Mouse (Mus musculus) embryonic facial prominence, embryonic 15.5 days (tissue): ENCODE data around the gene Gpc6. TPM values are rescaled to one million over a fixed set of nuclear protein-coding genes. Genes with fewer than 3 reads are reported as not detected.
A peak's percentile ranks its signal among the peaks of the same experiment; 100 is the strongest.

Experiments
- ATAC-seq: fragments of 200-750 bp; cut with Nextera tagmentation; 2 replicates; pipeline ENCODE4 v1.8.0; 2017; ENCODE audit warnings: low read depth, moderate TSS enrichment; ENCODE audit not compliant: insufficient number of reproducible peaks, low FRiP score, low TSS enrichment
- H3K27ac ChIP-seq: fragments of 300-500 bp; sonication (generic); replicated peaks from 2 replicates; pipeline ENCODE4 v1.5.1; 2015; ENCODE audit warnings: mild to moderate bottlenecking, inconsistent platforms
- H3K27me3 ChIP-seq: fragments of 300-500 bp; sonication (generic); 2 replicates; pipeline ENCODE4 v1.6.1; 2015; ENCODE audit warnings: inconsistent platforms
- H3K36me3 ChIP-seq: fragments of 300-500 bp; sonication (generic); 2 replicates; pipeline ENCODE4 v1.6.1; 2015; ENCODE audit warnings: mild to moderate bottlenecking, inconsistent platforms
- H3K4me1 ChIP-seq: fragments of 300-500 bp; sonication (generic); 2 replicates; pipeline ENCODE4 v1.6.1; 2015; ENCODE audit warnings: inconsistent platforms
- H3K4me2 ChIP-seq: fragments of 300-500 bp; sonication (generic); replicated peaks from 2 replicates; pipeline ENCODE4 v1.6.1; 2015; ENCODE audit warnings: mild to moderate bottlenecking, inconsistent platforms
- H3K4me3 ChIP-seq: fragments of 300-500 bp; sonication (generic); replicated peaks from 2 replicates; pipeline ENCODE4 v1.5.1; 2015; ENCODE audit warnings: mild to moderate bottlenecking, inconsistent platforms
- H3K9ac ChIP-seq: fragments of 300-500 bp; sonication (generic); 2 replicates; pipeline ENCODE4 v1.6.1; 2015; ENCODE audit warnings: inconsistent platforms
- H3K9me3 ChIP-seq: fragments of 300-500 bp; sonication (generic); replicated peaks from 2 replicates; pipeline ENCODE4 v1.6.1; 2016; ENCODE audit warnings: inconsistent platforms
- WGBS: fragments of 180-500 bp; shearing (Covaris S2); methylation state at CpG from one replicate; pipeline ENCODE4 v1.1.7; 2015; 5-methylcytosine and 5-hydroxymethylcytosine counted together
- polyA plus RNA-seq: library from polyadenylated mRNA; unstranded; fragments of >200 nt; fragmentation: Nextera tagmentation; extraction: Ambion mirVana; gene quantifications from 2 replicates; pipeline ENCODE4 v1.2.1, GENCODE M21; 2015

The Gpc6 gene
- polyA plus RNA-seq, 1 experiment from 2014 or later, result 42.3 TPM

DNA sequence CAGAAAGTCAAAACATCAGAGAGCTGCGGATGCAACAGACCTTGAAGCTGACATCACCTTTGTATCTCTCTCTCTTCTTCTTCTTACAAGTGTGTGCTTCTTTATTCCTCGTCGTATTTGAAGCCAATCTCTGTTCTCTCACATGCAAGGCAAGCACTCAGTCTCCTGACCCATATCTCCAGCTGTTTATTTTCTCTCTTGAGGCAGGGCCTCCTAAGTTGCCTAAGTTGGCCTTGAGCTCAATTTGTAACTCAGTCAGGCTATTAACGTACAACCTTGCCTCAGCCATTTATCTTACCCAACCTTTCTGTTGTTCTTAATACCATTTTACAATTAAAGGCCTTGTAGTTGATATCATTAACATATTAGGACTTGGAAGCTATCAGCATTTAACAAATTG, 637.0 kb downstream of the Gpc6 start:
- ATAC-seq, result no peak
- H3K4me1 ChIP-seq, result no peaks in the 10 kb centered on the region
- no peak overlapping the region for H3K4me2 ChIP-seq
- H3K4me3 ChIP-seq, result no peak overlapping the region
- no peaks in the 10 kb centered on the region for H3K36me3 ChIP-seq
- no peaks in the 10 kb centered on the region for H3K27me3 ChIP-seq
- no peak overlapping the region for H3K9ac ChIP-seq
- WGBS, result 88% methylated on average over 4 of the region's 4 CpGs
- H3K27ac ChIP-seq, result no peak overlapping the region
- no peaks in the 10 kb centered on the region for H3K9me3 ChIP-seq

DNA sequence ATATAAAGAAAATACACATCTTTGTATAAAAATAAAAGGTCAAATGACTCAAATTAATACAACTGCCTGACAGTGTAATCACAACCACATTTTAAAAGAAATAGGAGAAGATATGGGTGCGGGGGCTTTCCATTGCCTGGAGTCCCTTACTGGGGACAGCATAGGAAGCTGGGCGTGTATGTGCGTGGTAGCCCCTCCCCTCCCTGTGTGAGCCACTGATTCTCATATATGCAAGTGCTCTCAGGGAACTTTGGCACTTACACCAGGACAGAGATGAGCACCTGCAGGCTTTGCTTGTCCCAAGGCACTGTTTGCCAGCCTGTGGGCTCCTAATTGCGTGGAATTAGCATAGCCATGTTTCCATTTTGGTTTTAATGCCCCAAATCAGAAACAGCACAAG, 644.2 kb downstream of the Gpc6 start:
- 39% methylated on average over 4 of the region's 4 CpGs for WGBS

DNA sequence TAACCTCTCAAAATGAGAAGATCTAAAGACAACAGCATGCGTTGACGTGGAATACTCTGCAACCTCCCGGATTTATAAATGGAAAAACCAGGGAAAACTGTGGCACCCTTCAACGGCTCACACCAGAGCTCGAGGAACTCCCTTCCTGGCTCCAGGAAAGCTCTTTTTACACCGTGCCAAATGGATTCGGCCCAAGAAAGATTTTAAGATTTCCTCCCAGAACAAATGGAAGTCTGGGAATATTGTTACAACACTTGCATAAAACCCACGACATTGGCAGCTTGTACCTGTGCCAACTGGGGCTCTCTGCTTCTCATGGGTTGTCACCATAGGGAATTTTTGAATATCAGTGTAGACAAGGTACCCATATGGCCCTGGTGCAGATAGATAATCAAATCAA, 647.1 kb downstream of the Gpc6 start:
- Histone ChIP-seq H3K4me1 (peaks cover 11% of the 10 kb centered on the region; the same call in 1 of the 2 replicates), H3K27ac (no peak overlapping the region), H3K27me3 (no peaks in the 10 kb centered on the region), H3K9me3 (no peaks in the 10 kb centered on the region), H3K4me2 (0 out of 2 replicates have a peak overlapping the region, but pooled peaks have one; percentile 24), H3K9ac (no peak overlapping the region), H3K4me3 (no peak overlapping the region), H3K36me3 (no peaks in the 10 kb centered on the region)
- WGBS, result 43% methylated on average over 8 of the region's 8 CpGs
- no peak for ATAC-seq

More for the DNA sequence above, 644.2 kb downstream of the Gpc6 start:
- no peaks in the 10 kb centered on the region for H3K36me3 ChIP-seq
- no peak overlapping the region for H3K27ac ChIP-seq
- H3K4me1 ChIP-seq, result peaks cover 10% of the 10 kb centered on the region; the same call in 1 of the 2 replicates
- H3K4me2 ChIP-seq, result no peak overlapping the region
- no peaks in the 10 kb centered on the region for H3K9me3 ChIP-seq
- H3K4me3 ChIP-seq, result no peak overlapping the region
- H3K9ac ChIP-seq, result no peak overlapping the region
- no peak for ATAC-seq
- H3K27me3 ChIP-seq, result no peaks in the 10 kb centered on the region

- H3K36me3 ChIP-seq, result no peaks in the 10 kb centered on the region
- no peak overlapping the region; the same call in none of the 2 replicates for H3K27ac ChIP-seq
- no peaks in the 10 kb centered on the region for H3K9me3 ChIP-seq
- H3K4me2 ChIP-seq, result no peak overlapping the region
- ATAC-seq, result no peak
- no peaks in the 10 kb centered on the region for H3K27me3 ChIP-seq
- 40% methylated on average over 6 of the region's 6 CpGs for WGBS
- no peak overlapping the region for H3K4me3 ChIP-seq
- peaks cover 11% of the 10 kb centered on the region; the same call in 1 of the 2 replicates for H3K4me1 ChIP-seq
- H3K9ac ChIP-seq, result no peak overlapping the region
Measured at GRCm38 (mm10) chr14:117574216-117574615, 649.1 kb downstream of the Gpc6 start.

- no peaks in the 10 kb centered on the region for H3K9me3 ChIP-seq
- no peak overlapping the region for H3K27ac ChIP-seq
- WGBS, result 90% methylated on average over 6 of the region's 6 CpGs
- no peaks in the 10 kb centered on the region for H3K27me3 ChIP-seq
- H3K9ac ChIP-seq, result no peak overlapping the region
- H3K4me1 ChIP-seq, result no peaks in the 10 kb centered on the region
- ATAC-seq, result no peak
- no peaks in the 10 kb centered on the region for H3K36me3 ChIP-seq
- no peak overlapping the region for H3K4me2 ChIP-seq
- H3K4me3 ChIP-seq, result no peak overlapping the region
Measured at GRCm38 (mm10) chr14:117581740-117582139, 656.6 kb downstream of the Gpc6 start.

GRCm38 (mm10) chr14:117599758-117600157, 674.6 kb downstream of the Gpc6 start:
- no peak overlapping the region for H3K4me3 ChIP-seq
- WGBS, result 65% methylated on average over 5 of the region's 5 CpGs
- no peaks in the 10 kb centered on the region for H3K27me3 ChIP-seq
- H3K4me1 ChIP-seq, result no peaks in the 10 kb centered on the region
- no peak overlapping the region for H3K9ac ChIP-seq
- no peak overlapping the region for H3K27ac ChIP-seq
- no peaks in the 10 kb centered on the region for H3K9me3 ChIP-seq
- H3K4me2 ChIP-seq, result no peak overlapping the region
- no peak for ATAC-seq
- no peaks in the 10 kb centered on the region for H3K36me3 ChIP-seq

DNA sequence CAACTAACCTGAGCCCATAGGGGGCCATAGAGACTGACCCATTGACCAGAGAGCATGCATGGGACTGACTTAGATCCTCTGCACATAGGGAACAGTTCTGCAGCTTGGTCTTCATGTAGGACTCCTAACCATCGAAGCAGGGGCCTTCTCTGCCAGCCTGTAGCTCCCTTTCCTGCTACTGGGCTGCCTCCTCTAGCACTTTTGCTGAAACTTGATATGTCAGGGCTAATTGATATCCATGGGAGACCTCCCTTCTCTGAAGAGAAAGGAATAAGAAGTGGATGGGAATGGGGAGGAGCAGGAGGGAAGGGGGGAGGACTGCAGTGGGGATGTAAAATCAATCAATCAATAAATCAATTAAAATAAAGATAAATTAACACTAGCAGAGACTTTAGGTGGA, 678.7 kb downstream of the Gpc6 start:
- Histone ChIP-seq H3K4me3 (no peak overlapping the region), H3K27ac (no peak overlapping the region), H3K9ac (no peak overlapping the region), H3K4me2 (no peak overlapping the region), H3K27me3 (no peaks in the 10 kb centered on the region), H3K9me3 (no peaks in the 10 kb centered on the region), H3K4me1 (no peaks in the 10 kb centered on the region), H3K36me3 (no peaks in the 10 kb centered on the region)
- WGBS, result 52% methylated on average over 1 of the region's 1 CpGs
- no peak for ATAC-seq

GRCm38 (mm10) chr14:117605750-117606149, 680.6 kb downstream of the Gpc6 start:
- no peak for ATAC-seq
- H3K9me3 ChIP-seq, result no peaks in the 10 kb centered on the region
- no peak overlapping the region for H3K9ac ChIP-seq
- H3K36me3 ChIP-seq, result no peaks in the 10 kb centered on the region
- H3K27ac ChIP-seq, result no peak overlapping the region
- no peaks in the 10 kb centered on the region for H3K27me3 ChIP-seq
- no peak overlapping the region for H3K4me3 ChIP-seq
- 77% methylated on average over 2 of the region's 2 CpGs for WGBS
- no peaks in the 10 kb centered on the region for H3K4me1 ChIP-seq
- H3K4me2 ChIP-seq, result no peak overlapping the region

DNA sequence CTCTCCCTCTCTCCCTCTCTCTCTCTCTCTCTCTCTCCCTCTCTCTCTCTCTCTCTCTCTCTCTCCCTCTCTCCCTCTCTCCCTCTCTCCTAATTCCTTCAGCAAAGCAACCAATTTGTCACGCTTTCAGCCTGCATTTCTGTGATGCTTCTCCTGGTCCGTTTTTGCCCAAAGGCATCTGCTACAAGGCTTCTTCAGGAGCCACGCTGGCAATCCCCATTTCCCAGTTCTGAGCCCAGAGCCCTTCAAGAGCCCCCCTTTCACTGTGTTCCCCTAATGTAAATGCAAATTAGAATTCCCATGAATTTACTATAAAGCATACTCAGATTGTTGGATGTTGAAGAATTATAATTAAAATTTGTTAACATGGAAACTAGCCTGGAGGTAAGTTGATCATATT, 686.0 kb downstream of the Gpc6 start:
- H3K4me2 ChIP-seq, result no peak overlapping the region
- H3K4me1 ChIP-seq, result no peaks in the 10 kb centered on the region
- no peak for ATAC-seq
- no peak overlapping the region for H3K27ac ChIP-seq
- 20% methylated on average over 3 of the region's 3 CpGs for WGBS
- H3K27me3 ChIP-seq, result no peaks in the 10 kb centered on the region
- H3K9ac ChIP-seq, result no peak overlapping the region
- no peaks in the 10 kb centered on the region for H3K36me3 ChIP-seq
- no peaks in the 10 kb centered on the region for H3K9me3 ChIP-seq
- H3K4me3 ChIP-seq, result no peak overlapping the region

DNA sequence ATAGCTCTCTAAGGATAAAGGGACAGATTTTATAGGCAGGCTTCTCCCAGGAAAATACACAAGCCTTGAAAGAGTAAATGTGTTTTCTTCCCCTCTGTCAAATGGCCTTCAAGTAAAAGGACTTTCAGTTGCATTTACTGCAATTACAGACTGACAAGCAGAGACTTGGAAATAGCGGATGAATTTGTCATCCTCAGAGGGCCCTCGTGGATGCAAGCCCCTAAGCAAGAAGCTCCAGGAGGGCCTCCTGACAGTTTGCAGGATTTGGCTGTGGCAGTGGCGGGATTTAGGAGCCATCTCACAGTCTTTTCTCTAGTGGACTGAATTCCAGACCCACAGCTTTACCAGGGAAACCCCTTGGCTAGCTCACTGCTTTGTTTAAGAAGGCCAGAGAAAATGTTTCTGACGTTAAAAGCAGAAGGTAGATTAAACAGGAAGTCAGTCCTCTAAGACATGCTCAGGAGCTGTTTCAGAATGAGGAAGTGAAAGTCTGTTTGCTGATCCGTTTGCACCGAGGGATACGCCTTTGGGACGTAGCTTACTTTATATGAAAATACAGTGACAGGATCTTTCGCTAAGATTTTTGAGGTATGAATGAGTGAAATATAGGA, 700.1 kb downstream of the Gpc6 start:
- H3K4me1 ChIP-seq, result no peaks in the 10 kb centered on the region
- no peak overlapping the region for H3K9ac ChIP-seq
- no peak for ATAC-seq
- no peaks in the 10 kb centered on the region for H3K9me3 ChIP-seq
- H3K4me2 ChIP-seq, result no peak overlapping the region
- no peaks in the 10 kb centered on the region for H3K36me3 ChIP-seq
- H3K27ac ChIP-seq, result no peak overlapping the region
- 57% methylated on average over 9 of the region's 9 CpGs for WGBS
- no peak overlapping the region for H3K4me3 ChIP-seq
- H3K27me3 ChIP-seq, result no peaks in the 10 kb centered on the region

DNA sequence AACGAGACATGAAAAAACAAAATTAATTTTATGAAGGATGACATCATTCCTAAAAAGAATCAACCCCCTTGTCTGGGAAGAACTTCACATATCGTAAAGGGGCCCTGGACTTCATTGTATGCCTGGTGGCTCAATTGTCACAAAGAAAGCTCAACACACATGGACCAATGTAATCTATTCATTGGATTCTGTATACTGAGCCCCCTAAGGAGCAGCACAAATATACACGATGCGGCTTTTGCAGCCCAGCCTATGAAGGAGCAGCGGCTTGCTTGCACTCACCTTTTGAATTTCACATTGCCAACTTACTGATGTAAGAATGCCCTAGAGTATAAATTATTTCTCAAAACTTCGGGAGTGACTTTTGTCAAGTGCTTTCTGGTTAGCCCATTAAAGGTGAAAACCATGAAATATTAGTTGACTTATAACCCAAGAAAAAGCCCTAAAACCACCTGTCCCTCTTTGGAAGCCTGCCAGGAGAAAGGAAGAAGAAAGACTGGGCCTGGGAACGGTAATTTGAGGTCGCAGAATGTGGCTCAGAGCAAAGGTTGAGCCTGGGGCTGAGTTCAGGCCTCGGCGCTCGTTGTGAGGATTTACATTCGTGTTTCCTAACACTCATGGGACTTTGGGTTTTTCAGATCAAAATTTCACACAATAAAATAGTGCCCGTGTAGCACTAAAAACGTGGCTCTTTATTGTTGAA, 709.3 kb downstream of the Gpc6 start:
- H3K4me1 ChIP-seq, result no peaks in the 10 kb centered on the region
- no peak for ATAC-seq
- WGBS, result 67% methylated on average over 14 of the region's 14 CpGs
- H3K9me3 ChIP-seq, result no peaks in the 10 kb centered on the region
- H3K4me2 ChIP-seq, result no peak overlapping the region
- H3K9ac ChIP-seq, result no peak overlapping the region
- H3K4me3 ChIP-seq, result no peak overlapping the region
- H3K36me3 ChIP-seq, result no peaks in the 10 kb centered on the region
- H3K27ac ChIP-seq, result no peak overlapping the region
- H3K27me3 ChIP-seq, result no peaks in the 10 kb centered on the region

DNA sequence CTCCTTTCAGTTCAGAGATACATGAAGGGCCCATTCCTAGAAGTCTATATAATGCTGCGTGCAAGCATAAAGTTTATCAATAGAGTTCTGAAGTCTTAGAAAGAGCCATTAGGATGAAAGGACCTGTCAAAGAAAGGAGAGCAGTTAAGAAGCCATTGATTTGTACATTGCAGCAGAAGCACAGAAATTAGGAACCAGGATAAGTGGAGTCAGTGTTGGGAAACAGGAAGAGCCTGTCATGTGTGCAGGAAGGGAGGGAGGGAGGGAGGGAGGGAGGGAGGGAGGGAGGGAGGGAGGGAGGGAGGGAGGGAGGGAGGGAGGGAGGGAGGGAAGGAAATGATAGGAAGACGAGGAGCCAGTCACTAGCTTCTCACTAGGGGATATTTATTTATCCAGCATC, 716.7 kb downstream of the Gpc6 start:
- Histone ChIP-seq H3K9me3 (no peaks in the 10 kb centered on the region), H3K27me3 (no peaks in the 10 kb centered on the region), H3K36me3 (no peaks in the 10 kb centered on the region), H3K4me1 (no peaks in the 10 kb centered on the region), H3K4me3 (no peak overlapping the region), H3K27ac (no peak overlapping the region), H3K9ac (no peak overlapping the region), H3K4me2 (no peak overlapping the region)
- WGBS, result 71% methylated on average over 2 of the region's 2 CpGs
- ATAC-seq, result no peak
